Mouse (Mus musculus): ENCODE measurements at regions not wholly inside any gene's neighbourhood (a gene's known extent, or its start where the extent isn't known, plus 50 kb on each side); places are given as distances from the start of the nearest gene placed in this dataset.

GRCm38 (mm10) chr6:36313586-36313985 lies 74.3 kb upstream of the Chrm2 start:
- no peak for DNase-seq (ENCODE audit: low spot score in 2 of 2)

All from frontal cortex, postnatal 10 days (tissue).